Mouse (Mus musculus): ENCODE measurements around the gene Raver2.

DNA sequence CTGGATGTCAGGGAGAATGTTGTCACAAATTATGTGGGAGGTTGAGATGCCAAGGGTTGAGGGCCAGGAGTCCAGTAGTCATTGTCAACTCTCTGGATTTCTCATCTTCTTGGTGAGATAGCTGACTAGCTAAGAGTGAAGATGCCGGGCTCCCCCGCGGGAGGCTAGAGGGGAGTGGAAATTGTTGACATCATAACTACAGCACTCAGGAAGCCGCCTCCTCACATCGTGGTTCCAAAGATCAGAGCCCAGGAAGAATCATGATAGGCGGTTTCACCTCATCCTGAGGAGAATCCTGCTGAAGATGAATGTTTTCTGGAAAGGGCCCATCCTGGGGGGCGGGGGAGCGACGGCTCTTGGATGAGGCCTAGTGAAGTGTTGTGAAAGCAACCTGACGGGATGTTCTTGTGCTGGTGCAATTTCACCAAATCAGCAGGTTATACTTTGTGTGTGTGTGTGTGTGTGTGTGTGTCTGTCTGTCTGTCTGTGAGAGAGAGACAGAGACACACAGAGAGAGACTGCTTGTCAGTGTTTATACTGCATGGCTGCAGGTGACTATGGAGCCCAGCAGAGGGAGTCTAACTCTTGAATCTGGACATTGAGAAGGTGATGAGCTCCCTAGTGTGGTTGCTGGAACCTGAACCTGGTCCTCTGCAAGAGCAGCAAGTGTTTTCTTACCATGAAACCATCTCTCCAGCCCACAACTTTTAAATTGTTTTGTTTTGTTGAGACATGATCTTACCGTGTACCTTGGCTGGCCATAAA, 78.3 kb downstream of the Raver2 start:
- TF ChIP-seq GATA1 (IDR thresholded peaks at IDR 0.05; ENCODE audit: low read length) (no peak), TAL1 (IDR thresholded peaks at IDR 0.05; ENCODE audit: low read length) (no peak)

Measured in erythroblast, embryonic 14.5 days (primary cell).